7 mouse cellular contexts compared by ENCODE assay signal in genomic region chr2:16849916-16850315, GRCm38 (mm10).
DNase-seq lines count a peak whose midpoint lies in the region; ATAC-seq and TF ChIP-seq lines count a peak whose summit lies in the region.

No protein-coding gene starts in this region.

- 91% methylated on average over 3 of the region's 3 CpGs for WGBS in midbrain, embryonic 14.5 days
- WGBS in midbrain, embryonic 10.5 days: 91% methylated on average over 3 of the region's 3 CpGs
- 0% methylated on average over 3 of the region's 3 CpGs for WGBS in cerebellum, adult 2 months

- no peaks in the 10 kb centered on the region for H3K36me3 ChIP-seq in midbrain, embryonic 14.5 days (ENCODE audit: control insufficient read depth, insufficient read depth, low read length)
- H3K36me3 ChIP-seq in midbrain, embryonic 10.5 days: no peaks in the 10 kb centered on the region

- H3K27ac ChIP-seq in midbrain, embryonic 14.5 days (replicated peaks; ENCODE audit: low read depth, low read length): no peak overlapping the region
- no peak overlapping the region for H3K27ac ChIP-seq in midbrain, embryonic 10.5 days (replicated peaks)
- H3K27ac ChIP-seq in cerebellum, adult 2 months (ENCODE audit: insufficient read depth, low read length): no peak overlapping the region

- H3K27me3 ChIP-seq in midbrain, embryonic 14.5 days (ENCODE audit: control insufficient read depth, insufficient read depth, low read length): no peaks in the 10 kb centered on the region
- no peaks in the 10 kb centered on the region for H3K27me3 ChIP-seq in midbrain, embryonic 10.5 days (ENCODE audit: low read depth, poor library complexity, severe bottlenecking)
- H3K27me3 ChIP-seq in cerebellum, adult 2 months (ENCODE audit: control insufficient read depth, insufficient read depth, low read length): no peaks in the 10 kb centered on the region

- no peak for TF ChIP-seq CTCF in cerebellum, adult 2 months (IDR thresholded peaks at IDR 0.05; ENCODE audit: borderline replicate concordance, insufficient read depth, low read depth, low read length)

- no peaks in the 10 kb centered on the region for H3K4me1 ChIP-seq in midbrain, embryonic 14.5 days (ENCODE audit: control insufficient read depth, insufficient read depth, low read length)
- H3K4me1 ChIP-seq in midbrain, embryonic 10.5 days: no peaks in the 10 kb centered on the region
- peaks cover 3% of the 10 kb centered on the region; the same call in 1 of the 2 replicates for H3K4me1 ChIP-seq in cerebellum, adult 2 months (ENCODE audit: control insufficient read depth, insufficient read depth, low read length)

- no peak for TF ChIP-seq POLR2A in cerebellum, adult 2 months (IDR thresholded peaks at IDR 0.05; ENCODE audit: borderline replicate concordance, insufficient read depth, low read length)

- peak; percentile 39 for DNase-seq in midbrain, embryonic 14.5 days
- no peak for DNase-seq in midbrain, embryonic 10.5 days (ENCODE audit: low spot score)
- DNase-seq in cerebellum, adult 2 months: peak; percentile 76 to 88
- DNase-seq in heart, adult 8-10 months (ENCODE audit: low spot score): peak; percentile 57
- DNase-seq in lung, postnatal 14 days: peak; percentile 58
- no peak for DNase-seq in thymus, adult 18-20 months
- no peak for DNase-seq in kidney, adult 18-20 months

- H3K4me2 ChIP-seq in midbrain, embryonic 14.5 days (ENCODE audit: low read length): no peak overlapping the region

- ATAC-seq in midbrain, embryonic 14.5 days (ENCODE audit: low FRiP score, low TSS enrichment): no peak

- H3K9ac ChIP-seq in midbrain, embryonic 14.5 days (replicated peaks; ENCODE audit: low read length): no peak overlapping the region

- H3K9me3 ChIP-seq in midbrain, embryonic 14.5 days (ENCODE audit: control insufficient read depth, low read length): no peaks in the 10 kb centered on the region
- 0 out of 2 replicates have a peak, but pooled peaks cover 3% of the 10 kb centered on the region for H3K9me3 ChIP-seq in midbrain, embryonic 10.5 days (replicated peaks)

- no peak overlapping the region for H3K4me3 ChIP-seq in midbrain, embryonic 14.5 days (replicated peaks; ENCODE audit: low read depth, low read length)
- H3K4me3 ChIP-seq in midbrain, embryonic 10.5 days: no peak overlapping the region
- H3K4me3 ChIP-seq in cerebellum, adult 2 months (replicated peaks; ENCODE audit: insufficient read depth, low read depth, low read length): no peak overlapping the region

Comparison
In these comparisons a context has a peak if more than half of its experiments do, and no peak if none do; other contexts are left out.
1. DNase-seq: peak in midbrain, embryonic 14.5 days (single experiment), cerebellum, adult 2 months (2 of 2), heart, adult 8-10 months (single experiment) and lung, postnatal 14 days (single experiment); none in midbrain, embryonic 10.5 days (single experiment), thymus, adult 18-20 months (0 of 2) and kidney, adult 18-20 months (single experiment).